Mouse (Mus musculus) intestine, postnatal 0 days (tissue): ENCODE data around the gene Als2cl. TPM values are rescaled to one million over a fixed set of nuclear protein-coding genes. Genes with fewer than 3 reads are reported as not detected.

ENCODE experiments used
- ATAC-seq: fragments of 200-750 bp; cut with Nextera tagmentation; 2 replicates; pipeline ENCODE4 v1.8.0; 2017; ENCODE audit warnings: mild to moderate bottlenecking, moderate TSS enrichment, moderate library complexity
- H3K27ac ChIP-seq: fragments of 300-500 bp; sonication (generic); 2 replicates; pipeline ENCODE4 v1.5.1; 2014; ENCODE audit warnings: mild to moderate bottlenecking, low read depth, low read length, moderate library complexity
- H3K27me3 ChIP-seq: fragments of 300-500 bp; sonication (generic); replicated peaks from 2 replicates; pipeline ENCODE4 v1.6.1; 2014; ENCODE audit warnings: low read length, mixed read lengths; ENCODE audit not compliant: control insufficient read depth, insufficient read depth
- H3K36me3 ChIP-seq: fragments of 300-500 bp; sonication (generic); 2 replicates; pipeline ENCODE4 v1.6.1; 2014; ENCODE audit warnings: mild to moderate bottlenecking, moderate library complexity; ENCODE audit not compliant: control insufficient read depth, insufficient read depth
- H3K4me1 ChIP-seq: fragments of 300-500 bp; sonication (generic); replicated peaks from 2 replicates; pipeline ENCODE4 v1.6.1; 2014; ENCODE audit warnings: antibody characterized with exemption, low read length, mixed read lengths; ENCODE audit not compliant: control insufficient read depth, insufficient read depth
- H3K4me2 ChIP-seq: fragments of 300-500 bp; sonication (generic); replicated peaks from 2 replicates; pipeline ENCODE4 v1.6.1; 2014; ENCODE audit warnings: low read depth, mild to moderate bottlenecking, moderate library complexity
- H3K4me3 ChIP-seq: fragments of 300-500 bp; sonication (generic); 2 replicates; pipeline ENCODE4 v1.5.1; 2014; ENCODE audit warnings: low read depth, low read length
- H3K9ac ChIP-seq: fragments of 300-500 bp; sonication (generic); 2 replicates; pipeline ENCODE4 v1.6.1; 2014; ENCODE audit warnings: mild to moderate bottlenecking, low read depth, low read length
- H3K9me3 ChIP-seq: fragments of 300-500 bp; sonication (generic); 2 replicates; pipeline ENCODE4 v1.6.1; 2016; ENCODE audit warnings: mixed run types; ENCODE audit not compliant: control insufficient read depth
- CTCF ChIP-seq: sonication (generic); IDR thresholded peaks from 2 replicates; pipeline ENCODE4 v1.5.1; 2016; ENCODE audit warnings: low read depth, mild to moderate bottlenecking, control low read depth, antibody characterized with exemption, moderate library complexity
- WGBS: fragments of 180-500 bp; shearing (Covaris S2); extraction: QIAGEN DNeasy Blood & Tissue Kit; methylation state at CpG from one replicate; pipeline ENCODE4 v1.1.7; 2014; 5-methylcytosine and 5-hydroxymethylcytosine counted together
- polyA plus RNA-seq: library from polyadenylated mRNA; unstranded; fragments of >200 nt; fragmentation: Nextera tagmentation; extraction: Ambion mirVana; gene quantifications from 2 replicates; pipeline ENCODE4 v1.2.1, GENCODE M21; 2015

Als2cl gene
- polyA plus RNA-seq, 1 experiment from 2014 or later: 7.6 TPM

DNA sequence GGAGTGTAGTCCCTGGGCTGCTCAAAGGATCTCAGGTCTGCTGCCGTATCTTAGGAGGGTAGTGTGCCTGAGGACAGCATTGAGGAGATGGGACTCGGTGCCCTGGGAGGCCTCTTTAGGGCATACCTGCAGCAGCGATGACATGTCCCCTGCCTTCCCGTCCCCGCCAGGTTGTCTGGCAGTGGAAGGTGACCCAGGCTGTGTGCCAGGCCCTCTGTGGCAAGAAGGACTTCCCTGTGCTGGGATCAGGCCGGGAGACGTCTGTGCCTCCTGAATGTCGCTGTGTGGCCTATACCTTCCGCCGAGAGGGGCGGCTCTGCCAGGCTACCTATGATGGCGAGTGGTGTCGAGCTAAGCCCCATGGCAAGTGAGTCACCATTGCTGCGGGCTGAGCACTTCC is 9.3 kb downstream of the Als2cl start:
- peaks cover 46% of the 10 kb centered on the region; the same call in 1 of the 2 replicates for H3K36me3 ChIP-seq
- no peak overlapping the region for H3K27ac ChIP-seq
- no peak overlapping the region for H3K4me3 ChIP-seq
- H3K4me2 ChIP-seq: no peak overlapping the region
- no peak for TF ChIP-seq CTCF
- H3K4me1 ChIP-seq: peaks cover 3% of the 10 kb centered on the region; the same call in 1 of the 2 replicates
- H3K9ac ChIP-seq: no peak overlapping the region
- no peaks in the 10 kb centered on the region for H3K27me3 ChIP-seq
- 93% methylated on average over 14 of the region's 14 CpGs for WGBS
- ATAC-seq: no peak
- no peaks in the 10 kb centered on the region for H3K9me3 ChIP-seq

GRCm38 (mm10) chr9:110890026-110890783 is 10.5 kb downstream of the Als2cl start:
- Histone ChIP-seq H3K9ac (no peak overlapping the region), H3K4me2 (peak overlapping the region; percentile 53), H3K27ac (peak overlapping the region; percentile 54), H3K4me3 (no peak overlapping the region), H3K36me3 (peaks cover 49% of the 10 kb centered on the region; the same call in 1 of the 2 replicates), H3K27me3 (no peaks in the 10 kb centered on the region), H3K4me1 (peaks cover 3% of the 10 kb centered on the region; the same call in 1 of the 2 replicates), H3K9me3 (no peaks in the 10 kb centered on the region)
- peak; percentile 83 for ATAC-seq
- peak; percentile 59 for TF ChIP-seq CTCF
- 7% methylated on average over 21 of the region's 21 CpGs for WGBS

DNA sequence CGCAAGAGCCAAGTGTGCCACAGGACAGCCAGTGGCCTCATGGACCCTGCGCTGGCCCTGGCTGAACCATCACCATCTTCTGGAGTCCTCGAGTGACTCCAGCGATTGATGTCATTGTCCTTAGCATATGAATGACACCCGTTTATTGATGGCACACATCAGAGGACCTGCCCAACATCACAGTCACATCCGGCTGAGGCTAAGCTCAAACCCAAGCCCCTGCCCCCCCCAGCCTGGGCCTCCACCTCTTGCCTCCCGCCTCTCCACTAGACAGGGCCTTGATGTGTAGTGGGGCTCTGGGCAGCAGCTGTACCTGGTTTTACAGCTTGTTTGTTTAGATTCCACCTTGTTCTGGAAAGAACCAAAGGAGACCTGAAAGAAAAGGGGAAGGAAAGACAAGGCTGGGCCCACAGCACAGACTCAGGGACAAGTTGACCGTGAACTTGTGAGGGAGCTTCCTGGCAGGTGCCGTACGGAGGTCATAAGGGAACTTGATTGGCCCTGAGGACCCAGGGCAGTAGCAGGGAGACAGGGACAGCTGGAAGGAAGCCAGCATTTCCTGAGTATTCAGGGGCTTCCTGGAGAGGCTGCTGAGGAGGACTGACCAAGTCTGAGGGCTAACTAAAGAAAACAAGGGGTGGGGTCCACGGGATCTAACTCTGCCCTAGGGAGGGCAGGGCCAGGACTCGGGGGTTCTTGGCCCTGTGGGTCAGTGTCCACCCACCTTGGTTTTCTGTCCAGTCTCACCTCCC is 11.6 kb downstream of the Als2cl start:
- no peak overlapping the region for H3K27ac ChIP-seq
- no peak overlapping the region for H3K4me2 ChIP-seq
- H3K4me1 ChIP-seq: peaks cover 3% of the 10 kb centered on the region; the same call in 1 of the 2 replicates
- H3K27me3 ChIP-seq: no peaks in the 10 kb centered on the region
- H3K36me3 ChIP-seq: peaks cover 50% of the 10 kb centered on the region; the same call in 1 of the 2 replicates
- no peak overlapping the region for H3K4me3 ChIP-seq
- WGBS: 72% methylated on average over 12 of the region's 12 CpGs
- TF ChIP-seq CTCF: no peak
- no peaks in the 10 kb centered on the region for H3K9me3 ChIP-seq
- H3K9ac ChIP-seq: no peak overlapping the region
- ATAC-seq: no peak

DNA sequence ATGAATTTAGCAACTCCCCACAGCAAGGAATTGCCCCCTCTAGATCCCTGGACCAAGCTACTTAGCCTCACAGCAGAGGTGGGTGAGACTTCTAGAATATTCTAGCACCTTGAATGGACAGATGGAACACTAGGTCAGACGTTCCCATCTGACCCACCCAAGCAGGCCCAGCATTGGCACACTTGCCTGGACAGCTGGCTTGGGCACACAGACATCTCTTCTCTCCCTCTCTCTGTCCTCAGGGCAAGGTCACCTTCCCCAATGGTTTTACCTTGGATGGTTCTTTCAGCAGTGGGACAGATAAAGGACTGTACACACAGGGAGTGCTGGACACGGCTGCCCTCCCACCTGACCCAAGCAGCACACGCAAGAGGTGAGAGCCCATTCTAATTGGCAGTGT is 12.9 kb downstream of the Als2cl start:
- ATAC-seq: no peak

DNA sequence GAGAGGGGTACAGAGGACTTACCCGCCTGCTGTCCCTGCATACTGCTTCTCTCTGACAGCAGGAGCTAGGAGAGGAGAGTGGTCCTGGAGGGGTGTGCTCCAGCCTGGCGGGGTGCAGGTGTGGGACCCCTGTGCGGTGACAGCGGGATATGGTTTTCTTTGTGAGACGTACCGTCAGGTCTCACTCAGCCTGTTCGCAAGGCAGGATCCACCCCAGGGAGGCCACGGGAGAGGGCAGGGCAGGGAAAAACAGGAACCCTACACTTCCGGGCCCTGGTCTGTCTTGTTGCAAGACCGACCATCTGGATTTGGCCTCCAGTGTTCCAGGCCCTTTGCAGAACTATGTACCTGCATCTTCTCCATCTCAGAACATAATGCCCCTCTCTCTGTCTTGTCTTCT is 13.8 kb downstream of the Als2cl start:
- Histone ChIP-seq H3K27ac (no peak overlapping the region), H3K4me3 (no peak overlapping the region), H3K9ac (no peak overlapping the region), H3K9me3 (no peaks in the 10 kb centered on the region), H3K4me1 (peaks cover 3% of the 10 kb centered on the region; the same call in 1 of the 2 replicates), H3K36me3 (peaks cover 56% of the 10 kb centered on the region; the same call in 1 of the 2 replicates), H3K27me3 (no peaks in the 10 kb centered on the region), H3K4me2 (no peak overlapping the region)
- TF ChIP-seq CTCF: no peak
- no peak for ATAC-seq
- WGBS: 83% methylated on average over 10 of the region's 10 CpGs

More for the DNA sequence above, 12.9 kb downstream of the Als2cl start:
- TF ChIP-seq CTCF: no peak
- Histone ChIP-seq H3K9ac (no peak overlapping the region), H3K4me3 (no peak overlapping the region), H3K9me3 (no peaks in the 10 kb centered on the region), H3K27me3 (no peaks in the 10 kb centered on the region), H3K36me3 (peaks cover 49% of the 10 kb centered on the region; the same call in 1 of the 2 replicates), H3K4me2 (no peak overlapping the region), H3K4me1 (peaks cover 3% of the 10 kb centered on the region; the same call in 1 of the 2 replicates), H3K27ac (no peak overlapping the region)
- WGBS: 91% methylated on average over 3 of the region's 3 CpGs

DNA sequence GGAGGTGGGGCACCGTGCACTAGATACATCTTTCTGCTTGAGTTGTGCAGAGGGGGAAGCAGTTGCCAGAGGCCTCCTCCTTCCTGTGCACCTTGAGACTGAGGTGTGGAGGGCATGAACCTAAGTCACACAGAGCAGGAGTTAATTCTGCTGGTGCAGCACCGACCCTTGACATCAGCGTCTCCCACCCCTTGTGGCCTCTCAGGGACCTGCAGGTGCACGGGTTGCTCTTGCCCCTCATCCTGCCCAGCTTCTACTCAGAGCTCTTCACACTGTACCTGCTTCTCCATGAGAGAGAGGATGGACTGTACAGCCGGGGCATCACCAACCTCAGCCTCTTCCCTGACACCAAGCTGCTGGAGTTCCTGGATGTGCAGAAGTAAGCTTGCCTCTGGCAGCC is 15.8 kb downstream of the Als2cl start:
- no peak for ATAC-seq
- Histone ChIP-seq H3K4me3 (no peak overlapping the region), H3K9me3 (no peaks in the 10 kb centered on the region), H3K36me3 (peaks cover 67% of the 10 kb centered on the region; the same call in 1 of the 2 replicates), H3K27ac (no peak overlapping the region), H3K27me3 (no peaks in the 10 kb centered on the region), H3K9ac (no peak overlapping the region), H3K4me2 (no peak overlapping the region), H3K4me1 (peaks cover under 1% of the 10 kb centered on the region; the same call in 1 of the 2 replicates)
- TF ChIP-seq CTCF: 0 out of 2 replicates have a peak, but pooled peaks have one; percentile 21
- WGBS: 49% methylated on average over 5 of the region's 5 CpGs
